Mouse (Mus musculus) thymus, adult 2 months (tissue): ENCODE measurements at regions not wholly inside any gene's neighbourhood (a gene's known extent, or its start where the extent isn't known, plus 50 kb on each side); places are given as distances from the start of the nearest gene placed in this dataset.

Source experiments
- DNase-seq: peaks from one replicate; pipeline ENCODE4 v3.0.0; 2021
- H3K27ac ChIP-seq: fragments of 200-500 bp; 2 replicates; pipeline ENCODE4 v1.5.1; 2012; ENCODE audit warnings: low read length, control low read depth; ENCODE audit not compliant: control insufficient read depth, insufficient read depth
- H3K27me3 ChIP-seq: fragments of 200-500 bp; 2 replicates; pipeline ENCODE4 v1.6.1; 2012; ENCODE audit warnings: mild to moderate bottlenecking, low read length, moderate library complexity, mixed read lengths; ENCODE audit not compliant: control insufficient read depth, insufficient read depth
- H3K36me3 ChIP-seq: fragments of 200-500 bp; 2 replicates; pipeline ENCODE4 v1.6.1; 2012; ENCODE audit warnings: mild to moderate bottlenecking, low read length, moderate library complexity; ENCODE audit not compliant: control insufficient read depth, insufficient read depth
- H3K4me1 ChIP-seq: fragments of 200-500 bp; replicated peaks from 2 replicates; pipeline ENCODE4 v1.6.1; 2012; ENCODE audit warnings: low read length; ENCODE audit not compliant: control insufficient read depth, insufficient read depth
- H3K4me3 ChIP-seq: fragments of 200-500 bp; 2 replicates; pipeline ENCODE4 v1.5.1; 2012; ENCODE audit warnings: mild to moderate bottlenecking, low read length, control low read depth, moderate library complexity; ENCODE audit not compliant: control insufficient read depth, insufficient read depth
- CTCF ChIP-seq: fragments of 200-500 bp; IDR thresholded peaks from 2 replicates; pipeline ENCODE4 v1.5.1; 2012; ENCODE audit warnings: mild to moderate bottlenecking, control low read depth, low read length, moderate library complexity, borderline replicate concordance; ENCODE audit not compliant: control insufficient read depth, poor library complexity, insufficient read depth; ENCODE audit errors: extremely low read depth
- POLR2A ChIP-seq: fragments of 200-500 bp; IDR thresholded peaks from 2 replicates; pipeline ENCODE4 v1.6.1; 2012; ENCODE audit warnings: mild to moderate bottlenecking, low read length, control low read depth, moderate library complexity; ENCODE audit not compliant: control insufficient read depth, poor library complexity, insufficient read depth; ENCODE audit errors: extremely low read depth
- WGBS: fragments of 180-500 bp; shearing (Covaris S2); methylation state at CpG from one replicate; pipeline ENCODE4 v1.1.7; 2018; 5-methylcytosine and 5-hydroxymethylcytosine counted together

DNA sequence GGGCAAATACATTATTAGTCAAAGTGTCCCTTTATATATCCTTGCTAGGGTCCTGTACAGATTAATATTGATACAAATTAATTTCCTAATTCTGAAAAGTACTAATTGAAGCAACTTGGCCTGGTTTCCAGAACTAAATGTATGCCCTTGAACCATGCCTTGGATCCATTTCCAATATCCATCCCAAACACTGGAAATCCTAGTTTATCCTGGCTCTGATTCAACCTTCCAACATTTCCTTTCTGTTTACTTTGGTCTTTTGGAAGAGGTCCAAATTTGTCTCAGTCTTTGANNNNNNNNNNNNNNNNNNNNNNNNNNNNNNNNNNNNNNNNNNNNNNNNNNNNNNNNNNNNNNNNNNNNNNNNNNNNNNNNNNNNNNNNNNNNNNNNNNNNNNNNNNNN, 307.2 kb downstream of the Adgrl2 start:
- no peak for DNase-seq
- TF ChIP-seq POLR2A = no peak
- no peak for TF ChIP-seq CTCF
- Histone ChIP-seq H3K4me1 (no peaks in the 10 kb centered on the region), H3K27ac (no peak overlapping the region), H3K4me3 (no peak overlapping the region), H3K27me3 (no peaks in the 10 kb centered on the region), H3K36me3 (no peaks in the 10 kb centered on the region)

DNA sequence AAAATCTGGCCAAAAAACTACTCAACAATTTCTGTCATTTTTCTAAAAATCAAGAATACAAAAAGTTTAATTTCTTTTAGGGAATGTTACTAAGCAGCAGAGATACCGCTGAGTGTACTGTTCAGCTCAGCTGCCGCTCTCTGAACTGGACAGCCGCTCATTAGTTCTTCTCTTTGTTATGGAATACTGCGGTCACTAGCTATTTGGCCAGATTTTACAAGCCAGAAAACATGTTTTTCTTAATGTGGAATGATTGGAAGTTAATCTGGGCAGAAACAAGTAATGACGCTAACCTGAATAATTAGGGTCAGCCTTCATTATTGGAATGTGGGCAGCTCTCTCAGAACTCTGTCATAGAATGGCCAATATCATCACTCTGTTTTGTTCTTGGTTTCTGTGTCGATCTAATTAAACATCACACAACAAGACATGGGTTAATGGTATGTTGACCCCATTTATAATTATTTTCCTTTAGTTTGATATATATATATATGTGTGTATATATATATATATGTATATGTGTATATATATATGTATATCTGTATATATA, 307.8 kb downstream of the Adgrl2 start:
- no peaks in the 10 kb centered on the region for H3K27me3 ChIP-seq
- H3K4me1 ChIP-seq = no peaks in the 10 kb centered on the region
- no peaks in the 10 kb centered on the region for H3K36me3 ChIP-seq
- no peak overlapping the region for H3K27ac ChIP-seq
- DNase-seq = no peak
- WGBS = 96% methylated on average over 6 of the region's 6 CpGs
- TF ChIP-seq CTCF = no peak
- no peak for TF ChIP-seq POLR2A
- H3K4me3 ChIP-seq = no peak overlapping the region

DNA sequence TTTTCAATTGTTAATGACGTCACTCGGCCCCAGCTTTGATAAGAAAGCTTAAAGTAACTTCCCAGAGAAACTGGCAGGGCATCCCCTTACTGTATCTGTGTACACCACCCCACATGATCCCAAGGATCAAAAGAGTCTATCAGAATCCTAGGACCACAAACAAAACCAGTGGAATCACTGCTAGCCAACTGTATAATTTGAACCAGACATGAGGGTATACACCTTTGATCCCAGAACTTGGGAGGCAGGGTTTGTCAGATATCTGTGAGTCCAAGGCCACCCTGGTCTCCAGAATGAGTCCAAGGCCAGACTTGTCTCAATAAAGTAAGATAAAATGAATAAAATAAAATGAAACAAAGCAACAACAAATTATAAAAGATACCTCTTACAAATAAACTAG, 309.2 kb downstream of the Adgrl2 start:
- TF ChIP-seq CTCF (no peak), POLR2A (no peak)
- 94% methylated on average over 2 of the region's 2 CpGs for WGBS
- no peaks in the 10 kb centered on the region for H3K36me3 ChIP-seq
- no peaks in the 10 kb centered on the region for H3K4me1 ChIP-seq
- no peaks in the 10 kb centered on the region for H3K27me3 ChIP-seq
- H3K4me3 ChIP-seq = no peak overlapping the region
- H3K27ac ChIP-seq = no peak overlapping the region
- DNase-seq = no peak

DNA sequence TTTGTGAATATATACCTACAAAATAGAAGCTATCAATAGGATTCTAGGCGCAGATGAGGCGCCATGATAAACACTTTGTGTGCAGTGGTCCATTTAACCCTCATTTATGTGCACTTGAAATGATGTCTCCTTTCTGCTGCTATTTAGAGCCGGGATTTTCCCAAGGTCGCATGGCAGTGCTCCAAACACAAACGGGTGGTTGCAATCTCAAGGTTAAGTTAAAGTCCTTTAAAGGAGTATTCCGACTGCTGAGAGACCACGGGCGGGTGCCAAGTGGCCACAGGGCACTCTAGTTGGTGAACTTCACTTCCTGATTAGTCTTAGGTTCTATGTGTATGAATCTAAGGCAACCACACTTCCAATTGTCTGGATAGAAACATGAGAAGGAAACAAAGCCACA, 309.6 kb downstream of the Adgrl2 start:
- WGBS = 83% methylated on average over 8 of the region's 8 CpGs
- Histone ChIP-seq H3K36me3 (no peaks in the 10 kb centered on the region), H3K27ac (no peak overlapping the region), H3K4me1 (no peaks in the 10 kb centered on the region), H3K4me3 (no peak overlapping the region), H3K27me3 (no peaks in the 10 kb centered on the region)
- no peak for DNase-seq
- TF ChIP-seq CTCF (no peak), POLR2A (no peak)

DNA sequence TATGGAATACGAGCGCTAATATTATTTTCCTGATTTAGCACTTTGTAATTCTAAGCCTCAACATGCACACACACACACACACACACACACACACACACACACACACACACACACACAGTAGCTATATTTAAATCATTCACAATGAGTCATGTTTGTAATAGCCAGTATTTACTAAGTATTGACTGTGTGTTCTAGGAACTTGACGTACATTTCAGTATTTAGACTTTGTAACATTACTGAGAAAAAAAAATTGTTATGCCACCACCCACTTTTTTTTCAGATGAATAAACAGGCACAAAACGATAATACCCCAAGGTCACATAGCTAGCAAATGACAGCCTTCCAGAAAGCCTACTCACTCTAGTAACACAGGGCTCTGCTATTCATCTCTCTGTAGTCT, 310.3 kb downstream of the Adgrl2 start:
- no peak for TF ChIP-seq POLR2A
- no peak for TF ChIP-seq CTCF
- Histone ChIP-seq H3K27me3 (no peaks in the 10 kb centered on the region), H3K4me3 (no peak overlapping the region), H3K27ac (no peak overlapping the region), H3K36me3 (no peaks in the 10 kb centered on the region), H3K4me1 (no peaks in the 10 kb centered on the region)
- DNase-seq = no peak
- 96% methylated on average over 4 of the region's 4 CpGs for WGBS

DNA sequence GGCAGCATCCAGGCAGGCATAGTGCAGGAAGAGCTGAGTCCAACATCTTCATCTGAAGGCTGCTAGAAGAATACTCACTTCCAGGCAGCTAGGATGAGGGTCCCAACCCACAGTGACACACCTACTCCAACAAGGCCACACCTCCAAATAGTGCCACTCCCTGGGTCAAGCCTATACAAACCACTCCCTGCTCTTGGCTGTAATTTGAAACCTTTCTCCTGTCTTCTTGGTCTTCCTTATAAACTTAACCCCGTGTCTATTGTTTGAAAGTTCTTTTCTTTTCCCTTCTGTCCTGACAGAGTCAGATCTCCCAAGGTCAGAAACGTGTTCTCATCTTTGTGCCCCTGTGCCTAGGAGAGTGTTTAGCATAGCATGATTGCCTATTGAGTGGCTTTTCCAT, 311.2 kb downstream of the Adgrl2 start:
- TF ChIP-seq POLR2A = no peak
- TF ChIP-seq CTCF = no peak
- Histone ChIP-seq H3K4me1 (no peaks in the 10 kb centered on the region), H3K36me3 (no peaks in the 10 kb centered on the region), H3K4me3 (no peak overlapping the region), H3K27me3 (no peaks in the 10 kb centered on the region), H3K27ac (no peak overlapping the region)
- no peak for DNase-seq
- WGBS = 76% methylated on average over 2 of the region's 2 CpGs

DNA sequence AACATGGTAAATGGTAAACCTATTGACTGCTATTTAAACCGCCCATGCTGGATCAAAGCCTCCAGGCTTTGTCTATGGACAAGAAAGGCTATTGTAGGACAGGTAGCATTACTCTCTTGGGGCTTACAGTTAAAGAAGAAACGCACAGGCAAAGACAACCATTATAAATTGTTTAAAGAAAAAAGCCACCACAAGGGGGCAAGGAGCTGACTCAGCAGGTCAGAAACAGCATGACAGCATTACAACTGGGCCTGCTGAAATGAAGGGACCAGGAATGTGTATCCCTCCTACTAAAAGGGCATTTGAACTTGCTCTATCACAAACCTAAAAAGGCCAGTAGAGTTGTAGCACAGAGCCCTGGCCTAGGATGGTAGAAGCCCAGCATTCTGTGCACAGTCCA, 314.3 kb downstream of the Adgrl2 start:
- TF ChIP-seq CTCF (no peak), POLR2A (no peak)
- no peak overlapping the region for H3K4me3 ChIP-seq
- 77% methylated on average over 2 of the region's 2 CpGs for WGBS
- DNase-seq = no peak
- H3K36me3 ChIP-seq = no peaks in the 10 kb centered on the region
- no peaks in the 10 kb centered on the region for H3K27me3 ChIP-seq
- H3K4me1 ChIP-seq = no peaks in the 10 kb centered on the region
- H3K27ac ChIP-seq = no peak overlapping the region
